Mouse (Mus musculus): Measurements from ENCODE around the gene Ctnna2.

GRCm38 (mm10) chr6:77446861-77447260 lies 532.6 kb downstream of the Ctnna2 start:
- TF ChIP-seq CTCF (IDR thresholded peaks at IDR 0.05; ENCODE audit: low read depth) (no peak), EP300 (IDR thresholded peaks at IDR 0.05; ENCODE audit: low read depth) (no peak)

All from liver, postnatal 0 days (tissue).